Mouse (Mus musculus): ENCODE data around the gene Fgfr2. TPM values are rescaled to one million over a fixed set of nuclear protein-coding genes. Genes with fewer than 3 reads are reported as not detected.
"Not testable (repeated sequence)": the region's sequence is repeated elsewhere in the genome, so short reads cannot be mapped to it uniquely, and the experiment has no call there.

Fgfr2 gene
- polyA plus RNA-seq, 1 experiment from 2014 or later: 133 TPM

GRCm38 (mm10) chr7:131146214-131146613, 1976.9 kb downstream of the Fgfr2 start, which contains the start of gene 4933402N03Rik:
Gene 4933402N03Rik (minus strand): TSS chr7:131146314.
- 80% methylated on average over 2 of the region's 2 CpGs for WGBS
- ATAC-seq (ENCODE audit: low FRiP score, low TSS enrichment): no peak
- Histone ChIP-seq H3K4me3 (ENCODE audit: low read length) (no peak within 1 kb of the TSS), H3K4me2 (replicated peaks; ENCODE audit: low read depth, low read length) (no peak within 1 kb of the TSS), H3K36me3 (ENCODE audit: control insufficient read depth, insufficient read depth, low read length) (no peaks in the 10 kb centered on the region), H3K4me1 (ENCODE audit: control insufficient read depth, insufficient read depth, low read length) (no peaks in the 10 kb centered on the region), H3K27me3 (ENCODE audit: control insufficient read depth, insufficient read depth, low read length) (no peaks in the 10 kb centered on the region), H3K9me3 (ENCODE audit: control insufficient read depth, low read length) (no peaks in the 10 kb centered on the region), H3K9ac (ENCODE audit: low read depth, low read length) (no peak within 1 kb of the TSS), H3K27ac (ENCODE audit: low read depth, low read length) (no peak within 1 kb of the TSS)

- Histone ChIP-seq H3K27ac (ENCODE audit: low read depth, low read length) (no peak overlapping the region), H3K9ac (ENCODE audit: low read depth, low read length) (no peak overlapping the region), H3K4me3 (ENCODE audit: low read length) (no peak overlapping the region), H3K4me2 (replicated peaks; ENCODE audit: low read depth, low read length) (no peak overlapping the region), H3K4me1 (ENCODE audit: control insufficient read depth, insufficient read depth, low read length) (no peaks in the 10 kb centered on the region), H3K36me3 (ENCODE audit: control insufficient read depth, insufficient read depth, low read length) (no peaks in the 10 kb centered on the region), H3K27me3 (ENCODE audit: control insufficient read depth, insufficient read depth, low read length) (no peaks in the 10 kb centered on the region), H3K9me3 (ENCODE audit: control insufficient read depth, low read length) (no peaks in the 10 kb centered on the region)
- ATAC-seq (ENCODE audit: low FRiP score, low TSS enrichment): no peak
- 82% methylated on average over 3 of the region's 3 CpGs for WGBS
Measured at GRCm38 (mm10) chr7:131133181-131133580, 1990.0 kb downstream of the Fgfr2 start.

GRCm38 (mm10) chr7:131130021-131130420, 1993.1 kb downstream of the Fgfr2 start:
- Histone ChIP-seq H3K9ac (ENCODE audit: low read depth, low read length) (no peak overlapping the region), H3K9me3 (ENCODE audit: control insufficient read depth, low read length) (no peaks in the 10 kb centered on the region), H3K36me3 (ENCODE audit: control insufficient read depth, insufficient read depth, low read length) (no peaks in the 10 kb centered on the region), H3K27ac (ENCODE audit: low read depth, low read length) (no peak overlapping the region), H3K27me3 (ENCODE audit: control insufficient read depth, insufficient read depth, low read length) (no peaks in the 10 kb centered on the region), H3K4me1 (ENCODE audit: control insufficient read depth, insufficient read depth, low read length) (no peaks in the 10 kb centered on the region), H3K4me2 (replicated peaks; ENCODE audit: low read depth, low read length) (no peak overlapping the region), H3K4me3 (ENCODE audit: low read length) (no peak overlapping the region)
- no peak for ATAC-seq (ENCODE audit: low FRiP score, low TSS enrichment)
- 68% methylated on average over 12 of the region's 12 CpGs for WGBS

GRCm38 (mm10) chr7:131122210-131122807, 2000.8 kb downstream of the Fgfr2 start:
- Histone ChIP-seq H3K9ac (ENCODE audit: low read depth, low read length) (no peak overlapping the region), H3K27ac (ENCODE audit: low read depth, low read length) (no peak overlapping the region), H3K9me3 (ENCODE audit: control insufficient read depth, low read length) (no peaks in the 10 kb centered on the region), H3K27me3 (ENCODE audit: control insufficient read depth, insufficient read depth, low read length) (no peaks in the 10 kb centered on the region), H3K4me2 (replicated peaks; ENCODE audit: low read depth, low read length) (no peak overlapping the region), H3K4me3 (ENCODE audit: low read length) (no peak overlapping the region), H3K36me3 (ENCODE audit: control insufficient read depth, insufficient read depth, low read length) (no peaks in the 10 kb centered on the region), H3K4me1 (ENCODE audit: control insufficient read depth, insufficient read depth, low read length) (no peaks in the 10 kb centered on the region)
- ATAC-seq (ENCODE audit: low FRiP score, low TSS enrichment): no peak
- WGBS: 87% methylated on average over 2 of the region's 2 CpGs

GRCm38 (mm10) chr7:131114434-131114833, 2008.7 kb downstream of the Fgfr2 start:
- Histone ChIP-seq H3K27me3 (ENCODE audit: control insufficient read depth, insufficient read depth, low read length) (no peaks in the 10 kb centered on the region), H3K4me1 (ENCODE audit: control insufficient read depth, insufficient read depth, low read length) (no peaks in the 10 kb centered on the region), H3K4me3 (ENCODE audit: low read length) (no peak overlapping the region), H3K27ac (ENCODE audit: low read depth, low read length) (no peak overlapping the region), H3K9ac (ENCODE audit: low read depth, low read length) (no peak overlapping the region), H3K36me3 (ENCODE audit: control insufficient read depth, insufficient read depth, low read length) (no peaks in the 10 kb centered on the region), H3K4me2 (replicated peaks; ENCODE audit: low read depth, low read length) (no peak overlapping the region), H3K9me3 (ENCODE audit: control insufficient read depth, low read length) (no peaks in the 10 kb centered on the region)
- ATAC-seq (ENCODE audit: low FRiP score, low TSS enrichment): no peak
- 75% methylated on average over 2 of the region's 2 CpGs for WGBS

GRCm38 (mm10) chr7:131113676-131114075, 2009.5 kb downstream of the Fgfr2 start:
- Histone ChIP-seq H3K4me1 (ENCODE audit: control insufficient read depth, insufficient read depth, low read length) (no peaks in the 10 kb centered on the region), H3K9ac (ENCODE audit: low read depth, low read length) (no peak overlapping the region), H3K9me3 (ENCODE audit: control insufficient read depth, low read length) (no peaks in the 10 kb centered on the region), H3K36me3 (ENCODE audit: control insufficient read depth, insufficient read depth, low read length) (no peaks in the 10 kb centered on the region), H3K27me3 (ENCODE audit: control insufficient read depth, insufficient read depth, low read length) (no peaks in the 10 kb centered on the region), H3K27ac (ENCODE audit: low read depth, low read length) (no peak overlapping the region), H3K4me3 (ENCODE audit: low read length) (no peak overlapping the region), H3K4me2 (replicated peaks; ENCODE audit: low read depth, low read length) (no peak overlapping the region)
- ATAC-seq (ENCODE audit: low FRiP score, low TSS enrichment): no peak
- 73% methylated on average over 6 of the region's 6 CpGs for WGBS

- 25% methylated on average over 3 of the region's 3 CpGs for WGBS
- no peaks in the 10 kb centered on the region for H3K36me3 ChIP-seq (ENCODE audit: control insufficient read depth, insufficient read depth, low read length)
- no peaks in the 10 kb centered on the region for H3K9me3 ChIP-seq (ENCODE audit: control insufficient read depth, low read length)
- ATAC-seq (ENCODE audit: low FRiP score, low TSS enrichment): no peak
- H3K4me1 ChIP-seq (ENCODE audit: control insufficient read depth, insufficient read depth, low read length): no peaks in the 10 kb centered on the region
- H3K4me2 ChIP-seq (replicated peaks; ENCODE audit: low read depth, low read length): no peak overlapping the region
- no peak overlapping the region for H3K27ac ChIP-seq (ENCODE audit: low read depth, low read length)
- no peaks in the 10 kb centered on the region for H3K27me3 ChIP-seq (ENCODE audit: control insufficient read depth, insufficient read depth, low read length)
- no peak overlapping the region for H3K4me3 ChIP-seq (ENCODE audit: low read length)
- no peak overlapping the region for H3K9ac ChIP-seq (ENCODE audit: low read depth, low read length)
Measured at GRCm38 (mm10) chr7:131112486-131112885, 2010.7 kb downstream of the Fgfr2 start.

GRCm38 (mm10) chr7:131082403-131082802, 2040.7 kb downstream of the Fgfr2 start:
- 84% methylated on average over 9 of the region's 9 CpGs for WGBS
- H3K9me3 ChIP-seq (ENCODE audit: control insufficient read depth, low read length); H3K4me2 ChIP-seq (replicated peaks; ENCODE audit: low read depth, low read length); ATAC-seq (ENCODE audit: low FRiP score, low TSS enrichment); H3K27me3 ChIP-seq (ENCODE audit: control insufficient read depth, insufficient read depth, low read length); H3K4me1 ChIP-seq (ENCODE audit: control insufficient read depth, insufficient read depth, low read length); H3K4me3 ChIP-seq (ENCODE audit: low read length); H3K9ac ChIP-seq (ENCODE audit: low read depth, low read length); H3K27ac ChIP-seq (ENCODE audit: low read depth, low read length); H3K36me3 ChIP-seq (ENCODE audit: control insufficient read depth, insufficient read depth, low read length): not testable (repeated sequence)

- H3K36me3 ChIP-seq (ENCODE audit: control insufficient read depth, insufficient read depth, low read length): no peaks in the 10 kb centered on the region
- no peak overlapping the region for H3K4me2 ChIP-seq (replicated peaks; ENCODE audit: low read depth, low read length)
- 4% methylated on average over 1 of the region's 1 CpGs for WGBS
- ATAC-seq (ENCODE audit: low FRiP score, low TSS enrichment): no peak
- H3K27ac ChIP-seq (ENCODE audit: low read depth, low read length): no peak overlapping the region
- H3K4me3 ChIP-seq (ENCODE audit: low read length): no peak overlapping the region
- no peak overlapping the region for H3K9ac ChIP-seq (ENCODE audit: low read depth, low read length)
- no peaks in the 10 kb centered on the region for H3K27me3 ChIP-seq (ENCODE audit: control insufficient read depth, insufficient read depth, low read length)
- H3K4me1 ChIP-seq (ENCODE audit: control insufficient read depth, insufficient read depth, low read length): no peaks in the 10 kb centered on the region
- no peaks in the 10 kb centered on the region for H3K9me3 ChIP-seq (ENCODE audit: control insufficient read depth, low read length)
Measured at GRCm38 (mm10) chr7:131075956-131076355, 2047.2 kb downstream of the Fgfr2 start.

Data from kidney, embryonic 14.5 days (tissue).